Mouse (Mus musculus): ENCODE results near the gene Vrtn.

DNA sequence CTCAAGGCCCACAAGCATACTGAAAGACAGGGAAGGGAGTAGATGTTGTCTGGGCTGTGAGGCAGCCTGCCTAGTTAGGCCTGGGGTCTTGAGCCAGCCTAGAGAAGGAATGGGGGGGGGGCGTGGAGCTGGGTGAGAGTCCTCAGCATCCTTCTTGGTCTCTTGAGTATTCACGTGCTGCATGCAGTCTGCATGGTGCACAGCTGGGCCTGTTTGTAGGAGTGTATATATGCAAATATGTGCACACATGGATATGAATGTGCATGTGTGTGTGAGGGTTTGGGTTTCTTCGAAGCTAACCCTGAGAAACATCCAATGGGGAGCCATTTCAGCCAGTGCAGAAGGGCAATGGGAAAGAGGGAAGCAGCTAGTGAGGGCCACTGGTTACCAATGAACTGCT is 35.2 kb downstream of the Vrtn start:
- TF ChIP-seq CTCF (IDR thresholded peaks at IDR 0.05; ENCODE audit: extremely low read depth, insufficient read depth, low read length) = no peak
- no peak for TF ChIP-seq POLR2A (IDR thresholded peaks at IDR 0.05; ENCODE audit: extremely low read depth, insufficient read depth, low read length)
